Mouse (Mus musculus) Muller cell, postnatal 12 days (primary cell): ENCODE results near the gene Sapcd1.

Experiments
- DNase-seq: peaks from one replicate; pipeline ENCODE4 v3.0.0-alpha.2; 2015; ENCODE audit errors: inconsistent ontology term

Gene Sapcd1

GRCm38 (mm10) chr17:35027277-35028068 is at the start of gene Sapcd1:
TSS of gene Sapcd1 (minus strand) at chr17:35028016.
- peak; percentile 89 for DNase-seq

- no peak for DNase-seq
These were observed 49.5 kb upstream of the Sapcd1 start for GRCm38 (mm10) chr17:35077285-35077684.

- DNase-seq = no peak
These were observed 48.8 kb upstream of the Sapcd1 start, which contains the start of gene Ly6g6e for GRCm38 (mm10) chr17:35076507-35077176. TSS of gene Ly6g6e (plus strand) at chr17:35076902.

GRCm38 (mm10) chr17:35074097-35074496 is 46.3 kb upstream of the Sapcd1 start:
- DNase-seq = peak; percentile 49

GRCm38 (mm10) chr17:35071454-35071853 is 43.6 kb upstream of the Sapcd1 start:
- DNase-seq = no peak

- no peak for DNase-seq
These were observed 42.9 kb upstream of the Sapcd1 start for GRCm38 (mm10) chr17:35070556-35071229.

GRCm38 (mm10) chr17:35068213-35068914 is 40.5 kb upstream of the Sapcd1 start:
- no peak for DNase-seq

- DNase-seq = no peak
These were observed 38.3 kb upstream of the Sapcd1 start, which contains the start of gene Mpig6b for GRCm38 (mm10) chr17:35066084-35066483. TSS of gene Mpig6b (minus strand) at chr17:35066184.

GRCm38 (mm10) chr17:35064951-35065947 is 37.4 kb upstream of the Sapcd1 start, which contains the start of gene Ly6g6c:
TSS of gene Ly6g6c (plus strand) at chr17:35065388.
- no peak for DNase-seq

GRCm38 (mm10) chr17:35064378-35064877 is 36.6 kb upstream of the Sapcd1 start:
- DNase-seq = no peak

GRCm38 (mm10) chr17:35063466-35063865 is 35.6 kb upstream of the Sapcd1 start:
- no peak for DNase-seq

GRCm38 (mm10) chr17:35061299-35061698 is 33.5 kb upstream of the Sapcd1 start:
- no peak for DNase-seq

- no peak for DNase-seq
These were observed 33.0 kb upstream of the Sapcd1 start for GRCm38 (mm10) chr17:35060737-35061297.

GRCm38 (mm10) chr17:35060071-35060470 is 32.3 kb upstream of the Sapcd1 start:
- no peak for DNase-seq

GRCm38 (mm10) chr17:35058911-35059892 is 31.4 kb upstream of the Sapcd1 start, which contains the start of gene Ddah2:
TSS of gene Ddah2 (plus strand) at chr17:35059035.
- peak; percentile 95 for DNase-seq

GRCm38 (mm10) chr17:35058316-35058715 is 30.5 kb upstream of the Sapcd1 start:
- no peak for DNase-seq

GRCm38 (mm10) chr17:35057090-35057489 is 29.3 kb upstream of the Sapcd1 start:
- DNase-seq = no peak

- no peak for DNase-seq
These were observed 28.1 kb upstream of the Sapcd1 start for GRCm38 (mm10) chr17:35055691-35056495.
